Mouse (Mus musculus) cerebellum, postnatal 36 days (tissue): ENCODE data around the gene Gm21778.
"Not testable (repeated sequence)": the region's sequence is repeated elsewhere in the genome, so short reads cannot be mapped to it uniquely, and the experiment has no call there.

Experiments used
- DNase-seq, 2 experiments: peaks; one replicate each; pipeline ENCODE4 v3.0.0; 2021 to 2022; ENCODE audit warnings: mixed read lengths in 2 of 2

Gm21778 gene

DNA sequence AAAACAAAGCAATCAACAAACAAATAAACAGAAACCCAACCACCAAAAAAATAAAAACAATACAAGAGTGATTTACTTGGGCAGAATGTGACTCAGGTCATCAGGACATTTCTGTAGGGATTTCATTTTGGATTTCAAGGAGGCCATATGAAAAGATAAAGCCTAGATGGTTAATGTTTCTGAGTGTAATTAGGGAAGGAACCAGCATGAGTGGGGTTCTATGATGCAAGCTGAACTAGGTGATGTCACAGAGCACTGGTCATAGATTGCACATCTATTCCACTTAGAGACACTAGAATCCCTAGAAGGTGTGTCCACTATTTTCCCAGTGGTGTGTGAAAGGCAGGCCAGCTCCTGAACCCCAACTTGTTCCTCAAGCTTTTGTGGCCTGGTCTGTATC lies at the start of gene Gm21778:
TSS of gene Gm21778 (plus strand) at position 301 of the 400 bp plus-strand sequence.
- DNase-seq, result not testable (repeated sequence)
